Mouse (Mus musculus) thymus, postnatal 14 days (tissue): ENCODE measurements at regions not wholly inside any gene's neighbourhood (a gene's known extent, or its start where the extent isn't known, plus 50 kb on each side); places are given as distances from the start of the nearest gene placed in this dataset.
"Not testable (repeated sequence)": the region's sequence is repeated elsewhere in the genome, so short reads cannot be mapped to it uniquely, and the experiment has no call there.

ENCODE experiments used
- DNase-seq: peaks from one replicate; pipeline ENCODE4 v3.0.0; 2021

GRCm38 (mm10) chr15:96031085-96031780, 240.6 kb downstream of the Ano6 start:
- DNase-seq: no peak

GRCm38 (mm10) chr15:96035273-96035672, 244.6 kb downstream of the Ano6 start:
- DNase-seq: no peak

DNA sequence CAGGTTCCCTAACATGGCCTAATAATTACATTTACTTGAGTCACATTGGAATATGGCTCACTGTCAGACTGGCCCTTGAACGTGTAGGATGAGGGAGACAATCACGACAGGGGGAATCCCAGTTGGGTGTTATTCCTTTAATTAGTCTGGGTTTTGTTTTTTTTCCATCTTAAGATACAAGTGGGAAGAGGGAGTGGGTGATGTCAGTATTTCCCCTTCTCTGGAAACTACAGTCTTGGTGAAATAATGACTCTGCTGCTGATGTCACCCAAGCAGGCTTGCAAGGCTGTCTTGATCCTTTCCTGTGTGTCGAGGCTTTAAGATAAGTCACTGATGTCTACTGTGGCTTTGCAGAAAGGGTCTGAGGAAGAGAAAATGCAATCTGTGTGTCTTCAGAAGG, 241.8 kb upstream of the Arid2 start:
- no peak for DNase-seq

DNA sequence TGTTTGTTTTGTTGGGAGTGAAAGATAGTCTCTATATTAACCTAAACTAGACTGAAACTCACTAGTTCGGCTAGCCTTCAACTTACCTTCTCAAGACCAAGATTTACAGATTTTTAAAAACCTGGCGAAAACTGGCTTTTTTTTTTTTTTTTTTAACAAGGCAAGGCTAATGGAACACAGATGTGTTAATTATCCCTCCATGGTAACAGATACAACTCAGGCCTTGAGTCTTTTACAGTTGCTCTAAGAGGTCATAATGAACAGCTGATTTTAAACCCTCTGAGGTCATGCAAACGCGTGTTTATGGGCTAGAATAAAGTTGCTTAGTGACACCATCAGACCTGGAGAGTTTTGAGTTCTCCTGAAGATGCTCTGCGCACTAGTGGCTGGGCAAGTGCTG, 240.7 kb upstream of the Arid2 start:
- DNase-seq: no peak

DNA sequence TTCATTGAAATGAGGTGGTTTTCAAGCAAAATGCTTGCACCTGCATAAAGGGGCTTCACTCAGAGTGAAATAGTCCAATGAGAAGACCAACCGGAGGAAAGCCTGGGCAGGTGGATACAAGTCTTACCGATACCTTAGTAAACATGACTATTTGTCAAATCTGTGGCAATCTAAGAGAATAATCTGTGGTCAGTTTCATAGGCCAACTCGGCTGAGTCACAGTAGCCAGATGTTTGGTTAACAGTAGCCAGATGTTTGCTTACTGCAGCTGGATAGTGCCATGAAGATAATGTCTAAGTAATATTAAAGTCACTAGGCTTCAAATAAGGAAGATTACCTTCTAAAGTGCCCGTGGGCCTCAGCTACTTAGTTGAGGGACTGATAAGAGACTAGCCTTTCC, 236.9 kb upstream of the Arid2 start:
- DNase-seq: no peak

DNA sequence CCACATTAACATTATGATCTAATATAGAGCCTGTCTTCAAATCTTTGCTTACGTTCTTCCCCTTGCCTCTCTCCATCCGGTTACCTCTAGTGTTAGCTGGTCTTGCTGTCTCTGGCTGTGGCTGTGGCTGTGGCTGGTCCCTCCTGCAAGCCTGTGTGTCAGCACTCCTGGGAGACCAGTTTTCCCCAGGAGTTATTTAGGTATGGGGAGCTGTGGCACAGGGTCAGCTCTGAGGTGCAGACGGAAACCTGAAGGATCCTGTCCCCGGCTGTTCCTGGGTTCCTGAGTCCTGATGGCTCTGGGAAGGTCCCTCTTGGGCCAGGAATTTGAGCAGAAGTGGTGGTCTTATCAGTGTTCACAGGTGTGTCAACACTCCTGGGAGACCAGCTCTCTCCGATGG, 234.7 kb upstream of the Arid2 start:
- DNase-seq: no peak

DNA sequence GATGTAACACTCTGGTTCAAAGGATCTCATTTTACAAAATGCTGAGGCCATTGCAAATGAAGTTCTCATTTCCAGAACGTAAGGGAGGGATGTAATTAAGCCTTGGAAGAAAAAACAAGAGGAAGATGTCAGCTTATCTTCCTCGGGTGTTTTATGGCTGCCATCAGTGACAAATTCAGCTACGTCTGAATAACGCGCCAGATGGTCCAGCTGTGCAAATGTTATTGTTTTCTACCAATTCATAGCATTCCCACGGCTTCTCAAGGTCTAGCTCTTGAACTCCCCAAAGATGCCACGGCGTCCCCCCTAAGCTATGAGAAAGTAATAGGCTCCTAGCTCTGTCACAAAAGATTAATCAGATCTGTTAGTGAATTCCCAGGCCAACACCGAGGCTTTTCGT, 232.0 kb upstream of the Arid2 start:
- DNase-seq: no peak

DNA sequence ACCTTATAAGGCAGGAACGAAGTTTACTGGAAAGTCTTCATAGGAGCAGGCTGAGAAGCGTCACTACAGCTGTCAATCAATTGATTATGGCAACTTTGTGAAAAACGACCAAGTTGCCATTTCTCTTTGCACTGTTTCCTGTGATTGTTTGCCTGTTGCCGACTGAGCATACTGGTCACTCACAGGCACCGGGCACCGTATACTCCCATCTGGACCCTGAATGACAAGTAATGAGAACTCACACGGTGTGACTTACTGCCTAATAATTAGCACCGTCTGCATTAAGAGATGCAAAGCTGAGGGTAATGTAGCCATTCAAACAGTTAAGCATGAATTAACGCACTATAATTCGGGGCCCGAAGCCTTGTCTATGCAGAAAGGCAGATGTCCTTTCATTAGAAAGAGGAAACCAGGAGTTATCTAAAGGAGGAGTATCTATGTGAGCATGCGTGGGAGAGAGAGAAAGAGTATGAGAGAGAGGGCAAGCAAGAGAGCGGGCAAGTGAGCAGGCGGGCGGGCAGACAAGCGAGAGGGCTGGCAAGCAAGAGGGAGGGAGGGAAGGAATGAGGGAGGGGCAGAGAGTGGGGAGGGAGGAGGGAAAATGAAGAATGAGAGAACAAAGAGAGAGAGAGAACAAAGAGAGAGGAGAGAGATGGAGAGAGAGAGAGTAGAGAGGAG, 231.4 kb upstream of the Arid2 start:
- DNase-seq: no peak

- no peak for DNase-seq
These were observed 227.7 kb upstream of the Arid2 start for GRCm38 (mm10) chr15:96059623-96060022.

DNA sequence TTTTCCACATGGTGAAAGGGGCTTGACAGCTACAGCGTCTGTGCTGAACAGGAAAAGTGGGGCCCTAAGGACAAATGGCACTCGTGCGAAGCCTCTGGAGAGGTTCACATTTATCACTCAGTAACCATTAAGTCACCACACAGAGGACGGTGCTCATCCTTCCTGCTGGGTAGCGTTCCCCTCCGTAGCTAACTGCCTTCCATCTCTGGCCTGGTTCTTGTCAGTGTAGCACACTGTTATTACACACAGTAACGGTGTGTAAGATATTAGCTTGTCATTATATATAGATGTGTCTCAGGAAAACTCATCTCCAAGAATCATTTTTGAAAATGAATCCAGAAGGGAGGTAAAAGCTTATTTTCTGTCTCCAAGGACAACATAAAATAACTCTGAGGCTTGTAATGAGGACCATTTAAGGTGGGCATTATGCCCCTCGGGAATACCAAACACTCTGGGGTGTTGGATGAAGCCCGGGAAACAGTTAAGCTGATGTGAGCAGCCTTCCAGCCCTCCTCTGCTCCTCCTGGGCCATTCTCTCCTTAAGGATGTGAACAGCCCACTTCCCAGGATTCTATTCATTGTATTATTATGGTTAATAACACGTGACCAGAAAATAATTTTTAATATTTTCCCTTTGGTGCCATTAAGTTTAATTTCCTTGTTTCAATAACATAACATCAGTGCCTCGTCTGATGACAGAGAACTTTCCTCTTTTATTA, 222.7 kb upstream of the Arid2 start:
- DNase-seq: no peak

- no peak for DNase-seq
These were observed 211.7 kb upstream of the Arid2 start for GRCm38 (mm10) chr15:96075615-96076014.

GRCm38 (mm10) chr15:96077756-96078155, 209.6 kb upstream of the Arid2 start:
- no peak for DNase-seq

- DNase-seq: no peak
These were observed 208.7 kb upstream of the Arid2 start for GRCm38 (mm10) chr15:96078580-96078979.

GRCm38 (mm10) chr15:96089676-96090075, 197.6 kb upstream of the Arid2 start:
- no peak for DNase-seq

DNA sequence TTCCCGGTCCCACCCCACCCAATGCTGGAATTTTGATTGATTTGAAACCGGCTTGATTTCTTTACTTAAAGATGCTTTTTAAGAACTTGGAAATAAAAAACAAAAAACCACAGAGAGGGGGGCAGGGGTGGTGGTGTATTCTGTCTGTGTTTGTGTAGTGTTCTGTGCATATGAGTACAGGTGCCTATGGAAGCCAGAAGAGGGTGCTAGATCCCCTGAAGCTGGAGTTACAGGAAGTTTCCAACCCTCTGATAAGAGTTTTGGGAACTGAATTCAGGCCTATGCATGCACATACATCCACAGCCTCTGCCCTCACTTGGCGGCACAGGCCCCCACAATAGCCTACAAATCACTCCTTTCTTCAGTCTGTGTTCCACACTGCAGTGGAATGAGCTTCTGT, 190.9 kb upstream of the Arid2 start:
- DNase-seq: peak; percentile 28

DNA sequence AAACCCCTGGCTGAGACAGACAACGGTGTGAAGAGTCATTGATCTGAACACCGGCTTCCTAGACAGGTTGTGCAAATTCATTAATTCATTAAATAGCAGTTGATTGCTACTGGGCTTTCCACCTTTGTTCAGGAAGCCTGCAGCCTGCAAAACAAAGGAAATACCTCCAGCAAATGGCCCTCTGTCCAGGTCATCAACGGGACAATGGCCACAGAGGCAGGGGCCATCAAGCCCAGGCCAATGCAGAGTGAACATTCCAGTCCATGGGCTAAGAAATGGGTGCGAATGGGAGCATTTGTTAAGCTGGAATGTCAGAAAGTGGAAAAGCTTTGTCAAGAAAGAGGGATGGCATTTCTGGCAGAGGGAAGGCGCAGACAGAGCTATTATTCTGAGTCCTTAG, 188.5 kb upstream of the Arid2 start:
- DNase-seq: no peak

DNA sequence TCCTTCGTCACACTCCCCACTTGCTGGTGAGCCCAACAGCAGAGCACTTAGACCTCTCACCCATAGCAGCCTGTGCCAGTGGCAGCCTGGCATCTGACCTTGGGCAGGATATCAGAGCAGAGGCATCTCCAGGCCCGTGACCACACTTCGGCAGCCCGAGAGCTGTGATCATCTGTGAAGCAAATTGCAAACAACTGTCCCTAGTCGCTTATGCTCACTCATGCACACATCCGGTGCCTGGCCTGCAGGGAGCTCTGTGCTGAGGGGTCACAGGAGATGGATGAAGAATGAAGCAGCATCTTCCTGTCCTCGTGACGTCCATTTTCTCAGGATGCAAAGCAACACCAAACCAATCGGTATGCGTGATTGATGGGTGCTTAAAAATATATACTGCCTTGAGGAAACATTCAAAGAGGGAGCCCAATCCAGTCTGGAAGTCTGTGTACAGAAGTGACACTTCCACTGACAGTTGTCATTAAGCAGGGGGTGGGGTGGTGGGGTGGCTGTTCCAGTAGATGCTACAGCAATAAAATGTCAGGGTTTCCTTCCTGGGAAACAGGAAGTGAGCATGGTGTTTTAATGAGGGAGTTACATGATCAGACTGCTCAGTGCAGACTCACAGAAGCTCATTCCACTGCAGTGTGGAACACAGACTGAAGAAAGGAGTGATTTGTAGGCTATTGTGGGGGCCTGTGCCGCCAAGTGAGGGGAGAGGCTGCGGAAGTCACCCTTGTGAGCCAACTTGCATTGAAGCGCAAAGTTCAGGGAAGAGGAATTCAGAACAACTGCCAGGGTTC, 187.3 kb upstream of the Arid2 start:
- DNase-seq: not testable (repeated sequence)

GRCm38 (mm10) chr15:96103737-96104136, 183.6 kb upstream of the Arid2 start:
- no peak for DNase-seq

GRCm38 (mm10) chr15:96107503-96107902, 179.8 kb upstream of the Arid2 start:
- DNase-seq: no peak

DNA sequence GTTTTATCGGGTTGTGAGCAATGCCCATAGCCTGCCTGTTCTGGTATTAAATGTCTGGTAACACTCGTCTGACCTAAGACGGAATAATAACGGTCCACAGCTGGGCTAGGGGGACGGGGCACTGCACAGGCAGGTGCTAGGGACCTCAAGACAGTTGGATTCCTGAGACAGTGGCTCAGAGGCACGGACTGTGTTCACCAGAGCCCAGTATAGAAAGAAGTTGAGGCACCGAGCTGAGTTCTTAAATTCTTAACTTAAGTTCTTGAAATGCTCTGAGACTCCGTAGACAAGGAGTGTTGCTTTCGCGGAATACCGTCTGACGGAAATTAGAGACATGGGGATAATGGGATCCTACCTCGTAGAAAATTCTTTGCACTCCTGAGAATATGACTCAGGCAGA, 174.2 kb upstream of the Arid2 start:
- no peak for DNase-seq

DNA sequence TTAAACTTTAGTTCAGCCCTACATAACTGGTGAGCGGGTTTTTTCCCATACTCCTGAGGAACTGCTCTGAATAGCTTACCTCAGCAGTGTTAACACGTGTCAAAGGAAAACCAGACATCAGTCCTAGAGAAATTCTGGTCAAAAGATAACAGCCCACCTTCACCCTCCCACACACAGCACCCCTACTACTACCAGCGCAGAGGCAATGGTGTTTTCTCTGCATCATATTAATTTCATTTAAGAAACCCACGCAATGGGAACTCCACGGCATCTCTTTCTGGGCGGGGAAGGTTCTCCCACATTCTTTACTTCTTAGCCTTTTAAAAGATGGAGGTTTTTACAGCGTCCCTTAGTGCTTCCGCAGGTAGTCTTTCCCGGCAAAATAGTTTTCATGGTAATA, 172.7 kb upstream of the Arid2 start:
- no peak for DNase-seq

GRCm38 (mm10) chr15:96115196-96115595, 172.1 kb upstream of the Arid2 start:
- DNase-seq: no peak

DNA sequence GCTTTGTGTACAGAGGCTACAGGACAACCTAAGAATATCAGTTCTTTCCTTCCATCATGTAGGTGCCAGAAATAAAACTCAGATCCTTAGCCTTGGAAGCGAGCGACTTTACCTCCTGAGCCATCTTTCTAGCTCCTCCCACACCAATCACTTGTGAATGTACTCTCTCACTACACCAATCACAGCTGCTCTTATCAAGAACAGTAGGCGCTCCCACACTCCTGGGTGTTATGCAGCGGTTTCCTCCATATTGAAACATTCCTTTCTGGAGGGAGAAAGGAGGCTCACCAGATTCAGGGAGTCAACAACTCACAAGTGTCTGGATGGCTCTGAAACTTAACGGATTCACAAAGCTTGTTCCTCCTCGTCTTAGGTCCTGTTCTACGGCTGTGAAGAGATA, 168.1 kb upstream of the Arid2 start:
- no peak for DNase-seq
